Mouse (Mus musculus): ENCODE data around the gene Nkd2.

- TF ChIP-seq GATA1 (IDR thresholded peaks at IDR 0.05; ENCODE audit: borderline replicate concordance, low read length) (no peak), FLI1 (IDR thresholded peaks at IDR 0.05; ENCODE audit: low read length) (no peak)
Observed at GRCm38 (mm10) chr13:73771131-73771530, 76.3 kb downstream of the Nkd2 start.
